Mouse (Mus musculus): ENCODE data around the gene Grip1. TPM values are rescaled to one million over a fixed set of nuclear protein-coding genes. Genes with fewer than 3 reads are reported as not detected.

The Grip1 gene
- polyA plus RNA-seq, 1 experiment from 2014 or later: 4.9 TPM

DNA sequence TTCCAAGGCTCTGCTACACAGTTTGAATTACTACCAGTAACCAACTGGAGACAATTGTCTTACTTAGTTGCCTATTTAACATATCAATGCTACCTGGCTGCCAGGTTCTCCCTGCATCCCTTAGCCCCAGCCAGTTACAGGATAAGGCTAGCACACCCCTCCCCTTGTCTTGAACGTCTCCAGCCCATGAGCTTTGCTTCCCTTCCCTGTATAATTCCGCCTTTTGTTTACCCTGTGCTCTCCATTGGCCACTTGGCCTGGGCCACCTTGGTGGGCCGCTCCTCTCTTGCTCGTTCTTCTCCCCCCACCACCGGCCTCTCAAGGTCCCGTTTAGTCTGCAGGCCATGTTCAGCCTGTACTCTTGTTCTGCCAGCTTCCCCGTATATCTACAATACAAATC lies 660.9 kb downstream of the Grip1 start:
- Histone ChIP-seq H3K4me3 (ENCODE audit: low read depth, low read length) (no peak overlapping the region), H3K4me1 (ENCODE audit: control insufficient read depth, insufficient read depth, low read length) (no peaks in the 10 kb centered on the region), H3K27me3 (ENCODE audit: control insufficient read depth, insufficient read depth, low read length) (no peaks in the 10 kb centered on the region), H3K27ac (ENCODE audit: low read depth, low read length) (no peak overlapping the region), H3K4me2 (no peak overlapping the region), H3K9ac (ENCODE audit: low read depth, low read length) (no peak overlapping the region), H3K36me3 (ENCODE audit: control insufficient read depth, insufficient read depth, low read length) (no peaks in the 10 kb centered on the region), H3K9me3 (replicated peaks; ENCODE audit: control insufficient read depth, low read length) (no peaks in the 10 kb centered on the region)
- 55% methylated on average over 7 of the region's 7 CpGs for WGBS (ENCODE audit: insufficient replicate concordance)
- ATAC-seq (replicated peaks; ENCODE audit: insufficient number of reproducible peaks, low FRiP score, low TSS enrichment): no peak

DNA sequence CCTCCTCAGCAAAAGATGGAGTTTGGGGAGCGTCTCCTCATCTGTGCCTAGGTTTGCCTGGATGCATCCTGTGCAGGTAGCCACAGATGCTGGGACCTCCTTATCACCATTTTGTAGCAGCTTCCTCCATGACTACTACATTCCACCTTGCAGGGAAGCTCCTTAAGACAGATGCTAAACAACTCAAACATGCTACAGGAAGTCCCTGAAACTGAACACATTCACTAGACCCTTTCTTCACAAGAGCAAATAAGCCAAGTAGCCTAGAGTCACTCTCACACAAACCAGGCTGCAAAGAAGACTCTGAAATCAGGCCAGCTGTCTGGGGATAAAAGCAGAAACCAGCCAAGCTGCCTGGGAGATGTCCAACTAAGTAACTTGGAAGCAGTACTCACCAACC lies 661.6 kb downstream of the Grip1 start:
- H3K27ac ChIP-seq (ENCODE audit: low read depth, low read length): no peak overlapping the region
- ATAC-seq (replicated peaks; ENCODE audit: insufficient number of reproducible peaks, low FRiP score, low TSS enrichment): no peak
- no peaks in the 10 kb centered on the region for H3K4me1 ChIP-seq (ENCODE audit: control insufficient read depth, insufficient read depth, low read length)
- WGBS (ENCODE audit: insufficient replicate concordance): 90% methylated on average over 1 of the region's 1 CpGs
- no peaks in the 10 kb centered on the region for H3K36me3 ChIP-seq (ENCODE audit: control insufficient read depth, insufficient read depth, low read length)
- no peaks in the 10 kb centered on the region for H3K27me3 ChIP-seq (ENCODE audit: control insufficient read depth, insufficient read depth, low read length)
- H3K4me2 ChIP-seq: no peak overlapping the region
- H3K9ac ChIP-seq (ENCODE audit: low read depth, low read length): no peak overlapping the region
- H3K4me3 ChIP-seq (ENCODE audit: low read depth, low read length): no peak overlapping the region
- H3K9me3 ChIP-seq (replicated peaks; ENCODE audit: control insufficient read depth, low read length): no peaks in the 10 kb centered on the region

DNA sequence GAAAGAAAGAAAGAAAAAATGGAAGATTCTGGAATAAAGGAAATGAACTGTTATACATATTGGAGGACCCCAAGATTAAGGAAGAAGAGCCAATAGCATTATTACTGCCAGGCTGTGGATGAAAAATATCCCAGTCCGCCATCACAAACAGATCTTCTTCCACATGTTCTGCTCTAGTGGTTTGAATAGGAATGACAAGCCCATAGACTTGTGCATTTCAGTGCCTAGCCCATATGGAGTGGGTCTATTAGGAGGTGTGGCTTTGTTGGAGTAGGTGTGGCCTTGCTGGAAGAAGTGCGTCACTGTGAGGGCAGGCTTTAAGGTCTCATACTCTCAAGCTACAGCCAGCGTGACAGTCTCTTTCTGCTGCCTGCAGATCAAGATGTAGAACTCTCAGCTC lies 670.1 kb downstream of the Grip1 start:
- Histone ChIP-seq H3K9ac (ENCODE audit: low read depth, low read length) (no peak overlapping the region), H3K4me3 (ENCODE audit: low read depth, low read length) (no peak overlapping the region), H3K9me3 (replicated peaks; ENCODE audit: control insufficient read depth, low read length) (no peaks in the 10 kb centered on the region), H3K36me3 (ENCODE audit: control insufficient read depth, insufficient read depth, low read length) (no peaks in the 10 kb centered on the region), H3K27ac (ENCODE audit: low read depth, low read length) (no peak overlapping the region), H3K4me2 (no peak overlapping the region), H3K4me1 (ENCODE audit: control insufficient read depth, insufficient read depth, low read length) (no peaks in the 10 kb centered on the region), H3K27me3 (ENCODE audit: control insufficient read depth, insufficient read depth, low read length) (no peaks in the 10 kb centered on the region; the same call in 1 of the 2 replicates)
- ATAC-seq (replicated peaks; ENCODE audit: insufficient number of reproducible peaks, low FRiP score, low TSS enrichment): no peak
- WGBS (ENCODE audit: insufficient replicate concordance): 89% methylated on average over 3 of the region's 3 CpGs

DNA sequence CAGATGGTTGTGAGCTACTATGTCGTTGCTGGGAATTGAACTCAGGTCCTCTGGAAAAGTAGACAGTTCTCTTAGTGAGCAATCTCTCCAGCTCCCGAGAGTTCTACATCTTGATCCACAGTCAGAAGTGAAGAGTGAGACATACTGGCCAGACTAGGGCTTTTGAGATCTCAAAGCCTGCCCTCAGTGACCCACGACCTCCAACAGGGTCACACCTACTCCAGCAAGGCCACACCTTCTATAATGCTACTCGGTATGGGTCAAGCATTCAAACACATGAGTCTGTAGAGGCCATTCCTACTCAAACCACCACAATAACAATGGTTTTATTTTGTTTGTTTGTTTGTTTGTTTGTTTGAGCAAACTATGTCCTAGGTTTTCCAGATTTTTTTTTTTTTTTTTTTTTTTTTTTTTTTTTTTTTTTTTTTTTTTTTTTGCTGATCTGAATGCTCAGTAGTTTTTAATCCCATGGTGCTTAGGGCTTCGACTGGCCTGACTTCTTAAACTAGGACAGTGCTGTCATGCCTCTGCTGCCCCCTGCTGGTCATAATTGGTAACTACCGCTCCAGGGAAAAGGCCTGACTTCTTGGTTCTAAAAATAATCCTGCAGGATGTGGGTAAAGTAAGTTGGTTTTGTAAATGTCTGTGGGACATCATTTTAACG lies 671.3 kb downstream of the Grip1 start:
- Histone ChIP-seq H3K9me3 (replicated peaks; ENCODE audit: control insufficient read depth, low read length) (no peaks in the 10 kb centered on the region), H3K4me2 (no peak overlapping the region), H3K27me3 (ENCODE audit: control insufficient read depth, insufficient read depth, low read length) (no peaks in the 10 kb centered on the region; the same call in 1 of the 2 replicates), H3K36me3 (ENCODE audit: control insufficient read depth, insufficient read depth, low read length) (no peaks in the 10 kb centered on the region), H3K27ac (ENCODE audit: low read depth, low read length) (no peak overlapping the region), H3K9ac (ENCODE audit: low read depth, low read length) (no peak overlapping the region), H3K4me3 (ENCODE audit: low read depth, low read length) (no peak overlapping the region), H3K4me1 (ENCODE audit: control insufficient read depth, insufficient read depth, low read length) (no peaks in the 10 kb centered on the region)
- 48% methylated on average over 7 of the region's 7 CpGs for WGBS (ENCODE audit: insufficient replicate concordance)
- ATAC-seq (replicated peaks; ENCODE audit: insufficient number of reproducible peaks, low FRiP score, low TSS enrichment): no peak

DNA sequence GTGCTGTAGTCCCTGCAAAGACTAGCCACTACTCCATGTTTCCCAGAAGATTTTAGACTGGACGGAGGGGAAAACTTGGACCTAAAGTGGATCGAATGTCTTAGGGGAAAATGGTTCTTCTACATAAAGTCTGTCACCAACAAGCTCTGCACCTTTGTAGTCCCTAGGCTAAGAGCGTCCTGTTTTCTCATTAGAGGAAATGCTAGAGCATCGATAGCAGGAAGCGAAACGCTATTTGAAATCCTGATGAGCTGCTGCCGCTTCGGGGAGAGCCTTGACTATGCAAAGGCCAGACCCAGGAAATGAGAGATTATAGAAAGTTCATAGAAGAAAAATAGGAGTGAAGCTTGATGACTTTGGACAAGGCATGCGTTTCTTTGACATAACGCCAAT lies 671.8 kb downstream of the Grip1 start:
- WGBS (ENCODE audit: insufficient replicate concordance): 70% methylated on average over 10 of the region's 10 CpGs
- H3K4me3 ChIP-seq (ENCODE audit: low read depth, low read length): no peak overlapping the region
- no peak overlapping the region for H3K4me2 ChIP-seq
- ATAC-seq (replicated peaks; ENCODE audit: insufficient number of reproducible peaks, low FRiP score, low TSS enrichment): no peak
- no peaks in the 10 kb centered on the region; the same call in 1 of the 2 replicates for H3K27me3 ChIP-seq (ENCODE audit: control insufficient read depth, insufficient read depth, low read length)
- H3K4me1 ChIP-seq (ENCODE audit: control insufficient read depth, insufficient read depth, low read length): no peaks in the 10 kb centered on the region
- no peaks in the 10 kb centered on the region for H3K9me3 ChIP-seq (replicated peaks; ENCODE audit: control insufficient read depth, low read length)
- H3K36me3 ChIP-seq (ENCODE audit: control insufficient read depth, insufficient read depth, low read length): no peaks in the 10 kb centered on the region
- H3K27ac ChIP-seq (ENCODE audit: low read depth, low read length): no peak overlapping the region
- no peak overlapping the region for H3K9ac ChIP-seq (ENCODE audit: low read depth, low read length)

DNA sequence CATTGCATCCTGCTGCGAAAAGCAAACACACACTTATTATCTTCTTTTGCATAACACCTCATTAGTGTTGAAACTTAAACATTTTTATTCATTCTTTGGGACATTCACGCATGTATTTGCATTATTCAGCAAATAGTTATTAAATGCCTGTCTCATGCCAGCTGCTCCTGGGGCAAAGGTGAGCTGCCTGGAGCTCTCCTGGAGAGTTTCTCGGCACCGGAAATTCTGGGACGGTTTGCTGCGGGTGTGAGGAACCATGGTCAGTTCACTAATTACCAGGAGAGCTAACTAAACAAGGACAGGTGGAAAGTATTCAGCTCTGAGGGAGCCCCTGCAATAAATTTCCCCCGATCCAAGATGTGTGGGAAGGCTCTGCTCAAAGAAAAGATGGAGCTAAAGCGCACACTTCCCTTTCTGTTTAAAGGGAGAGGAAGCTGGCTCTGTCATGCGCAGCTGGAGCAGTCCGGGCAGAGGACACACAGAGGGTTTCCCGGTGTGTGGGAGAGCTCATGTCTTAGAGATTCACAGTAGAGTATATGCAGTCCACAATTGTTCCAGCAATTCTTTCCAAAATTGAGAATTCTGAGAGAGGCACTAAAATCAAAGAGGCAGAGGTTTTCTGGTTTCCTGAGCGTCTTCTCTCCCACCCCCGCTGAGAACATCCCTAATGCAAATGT lies 675.1 kb downstream of the Grip1 start:
- ATAC-seq (replicated peaks; ENCODE audit: insufficient number of reproducible peaks, low FRiP score, low TSS enrichment): no peak
- Histone ChIP-seq H3K9me3 (replicated peaks; ENCODE audit: control insufficient read depth, low read length) (no peaks in the 10 kb centered on the region), H3K9ac (ENCODE audit: low read depth, low read length) (no peak overlapping the region), H3K27me3 (ENCODE audit: control insufficient read depth, insufficient read depth, low read length) (no peaks in the 10 kb centered on the region; the same call in 1 of the 2 replicates), H3K4me1 (ENCODE audit: control insufficient read depth, insufficient read depth, low read length) (no peaks in the 10 kb centered on the region), H3K27ac (ENCODE audit: low read depth, low read length) (no peak overlapping the region), H3K36me3 (ENCODE audit: control insufficient read depth, insufficient read depth, low read length) (no peaks in the 10 kb centered on the region), H3K4me2 (peak overlapping the region; percentile 29), H3K4me3 (ENCODE audit: low read depth, low read length) (no peak overlapping the region)
- 39% methylated on average over 13 of the region's 13 CpGs for WGBS (ENCODE audit: insufficient replicate concordance)

DNA sequence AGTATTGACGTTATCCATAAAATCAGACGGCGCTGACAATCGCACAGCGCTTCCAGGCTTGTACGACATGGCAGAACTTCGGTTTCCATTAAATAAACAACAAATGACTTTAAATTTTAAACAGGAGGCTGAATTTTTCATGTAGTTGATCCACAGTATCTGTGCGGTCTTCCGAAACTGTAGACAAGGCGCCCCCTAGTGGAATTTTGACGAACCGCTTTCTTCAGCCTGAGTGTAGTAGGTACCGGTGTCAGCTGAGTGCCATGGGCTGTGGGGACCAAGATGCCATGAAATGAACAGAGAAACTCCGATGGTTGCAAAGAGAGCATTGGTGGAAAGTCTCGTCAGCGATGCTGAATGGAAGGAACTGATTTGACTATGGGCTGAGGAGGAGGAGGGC lies 677.0 kb downstream of the Grip1 start:
- Histone ChIP-seq H3K36me3 (ENCODE audit: control insufficient read depth, insufficient read depth, low read length) (no peaks in the 10 kb centered on the region), H3K27ac (ENCODE audit: low read depth, low read length) (no peak overlapping the region), H3K4me2 (no peak overlapping the region), H3K4me3 (ENCODE audit: low read depth, low read length) (no peak overlapping the region), H3K9ac (ENCODE audit: low read depth, low read length) (no peak overlapping the region), H3K9me3 (replicated peaks; ENCODE audit: control insufficient read depth, low read length) (no peaks in the 10 kb centered on the region), H3K4me1 (ENCODE audit: control insufficient read depth, insufficient read depth, low read length) (no peaks in the 10 kb centered on the region; the same call in 1 of the 2 replicates), H3K27me3 (ENCODE audit: control insufficient read depth, insufficient read depth, low read length) (no peaks in the 10 kb centered on the region; the same call in 1 of the 2 replicates)
- WGBS (ENCODE audit: insufficient replicate concordance): 52% methylated on average over 16 of the region's 16 CpGs
- ATAC-seq (replicated peaks; ENCODE audit: insufficient number of reproducible peaks, low FRiP score, low TSS enrichment): no peak

DNA sequence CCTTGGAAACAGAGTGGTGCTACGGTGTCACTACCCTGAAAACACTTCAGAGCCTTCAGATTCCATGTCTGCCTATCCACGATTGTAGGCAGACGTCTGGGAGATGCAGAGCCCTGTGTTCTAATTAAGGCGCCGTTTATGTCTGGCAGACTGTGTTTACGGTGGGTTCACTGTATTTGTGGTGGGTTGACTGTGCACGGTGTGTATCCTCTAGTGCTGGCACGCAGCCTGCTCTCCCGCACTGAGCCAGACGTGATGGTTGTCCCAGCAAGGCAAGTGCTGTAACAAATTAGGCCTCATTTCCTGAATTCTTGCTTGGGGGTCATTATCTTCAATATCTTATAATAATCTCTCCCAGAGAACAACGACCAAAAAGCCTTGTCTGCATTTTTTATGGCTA lies 680.1 kb downstream of the Grip1 start:
- 68% methylated on average over 11 of the region's 11 CpGs for WGBS (ENCODE audit: insufficient replicate concordance)
- ATAC-seq (replicated peaks; ENCODE audit: insufficient number of reproducible peaks, low FRiP score, low TSS enrichment): no peak
- H3K27me3 ChIP-seq (ENCODE audit: control insufficient read depth, insufficient read depth, low read length): no peaks in the 10 kb centered on the region; the same call in 1 of the 2 replicates
- H3K9ac ChIP-seq (ENCODE audit: low read depth, low read length): no peak overlapping the region
- no peaks in the 10 kb centered on the region for H3K9me3 ChIP-seq (replicated peaks; ENCODE audit: control insufficient read depth, low read length)
- H3K4me3 ChIP-seq (ENCODE audit: low read depth, low read length): no peak overlapping the region
- no peaks in the 10 kb centered on the region for H3K36me3 ChIP-seq (ENCODE audit: control insufficient read depth, insufficient read depth, low read length)
- no peak overlapping the region for H3K27ac ChIP-seq (ENCODE audit: low read depth, low read length)
- H3K4me2 ChIP-seq: no peak overlapping the region
- no peaks in the 10 kb centered on the region; the same call in 1 of the 2 replicates for H3K4me1 ChIP-seq (ENCODE audit: control insufficient read depth, insufficient read depth, low read length)

Data from heart, embryonic 11.5 days (tissue).